Mouse (Mus musculus) stomach, postnatal 0 days (tissue): ENCODE results near the gene Plce1. TPM values are rescaled to one million over a fixed set of nuclear protein-coding genes. Genes with fewer than 3 reads are reported as not detected.

Experiments
- ATAC-seq: fragments of 200-750 bp; cut with Nextera tagmentation; 2 replicates; pipeline ENCODE4 v1.8.0; 2017; ENCODE audit not compliant: low FRiP score, low TSS enrichment
- DNase-seq: peaks from one replicate; pipeline ENCODE4 v3.0.0-alpha.2; 2016; ENCODE audit warnings: low spot score
- H3K27ac ChIP-seq: fragments of 300-500 bp; sonication (generic); replicated peaks from 2 replicates; pipeline ENCODE4 v1.5.1; 2014; ENCODE audit warnings: mild to moderate bottlenecking, control low read depth
- H3K27me3 ChIP-seq: fragments of 300-500 bp; sonication (generic); 2 replicates; pipeline ENCODE4 v1.6.1; 2014; ENCODE audit warnings: low read length; ENCODE audit not compliant: control insufficient read depth, insufficient read depth
- H3K36me3 ChIP-seq: fragments of 300-500 bp; sonication (generic); 2 replicates; pipeline ENCODE4 v1.6.1; 2014; ENCODE audit warnings: low read length, mixed read lengths; ENCODE audit not compliant: control insufficient read depth, insufficient read depth
- H3K4me1 ChIP-seq: fragments of 300-500 bp; sonication (generic); replicated peaks from 2 replicates; pipeline ENCODE4 v1.6.1; 2014; ENCODE audit warnings: antibody characterized with exemption; ENCODE audit not compliant: control insufficient read depth, insufficient read depth
- H3K4me2 ChIP-seq: fragments of 300-500 bp; sonication (generic); replicated peaks from 2 replicates; pipeline ENCODE4 v1.6.1; 2014; ENCODE audit warnings: low read depth, mild to moderate bottlenecking, control low read depth, moderate library complexity
- H3K4me3 ChIP-seq: fragments of 300-500 bp; sonication (generic); 2 replicates; pipeline ENCODE4 v1.5.1; 2014; ENCODE audit warnings: low read depth, low read length, control low read depth
- H3K9ac ChIP-seq: fragments of 300-500 bp; sonication (generic); 2 replicates; pipeline ENCODE4 v1.6.1; 2014; ENCODE audit warnings: mild to moderate bottlenecking, low read length, control low read depth, mixed read lengths
- H3K9me3 ChIP-seq: fragments of 300-500 bp; sonication (generic); 2 replicates; pipeline ENCODE4 v1.6.1; 2016; ENCODE audit warnings: low read length; ENCODE audit not compliant: control insufficient read depth
- CTCF ChIP-seq: IDR thresholded peaks from 2 replicates; pipeline ENCODE4 v1.5.1; 2016; ENCODE audit warnings: antibody characterized with exemption, low read depth, mild to moderate bottlenecking, moderate library complexity
- EP300 ChIP-seq: optimal IDR thresholded peaks from 2 replicates; pipeline ENCODE3; 2016; ENCODE audit warnings: antibody characterized with exemption
- WGBS: fragments of 180-500 bp; shearing (Covaris S2); extraction: QIAGEN DNeasy Blood & Tissue Kit; methylation state at CpG from one replicate; pipeline ENCODE4 v1.1.7; 2014; 5-methylcytosine and 5-hydroxymethylcytosine counted together
- polyA plus RNA-seq: library from polyadenylated mRNA; unstranded; fragments of >200 nt; fragmentation: Nextera tagmentation; extraction: Ambion mirVana; gene quantifications from 2 replicates; pipeline ENCODE4 v1.2.1, GENCODE M21; 2015

Gene Plce1
- polyA plus RNA-seq, 1 experiment from 2014 or later = 6.2 TPM

GRCm38 (mm10) chr19:38626246-38627015 is 145.5 kb downstream of the Plce1 start:
- no peaks in the 10 kb centered on the region for H3K9me3 ChIP-seq
- H3K27me3 ChIP-seq = no peaks in the 10 kb centered on the region
- H3K36me3 ChIP-seq = no peaks in the 10 kb centered on the region
- WGBS = 66% methylated on average over 9 of the region's 9 CpGs
- no peak overlapping the region for H3K4me3 ChIP-seq
- no peak overlapping the region for H3K27ac ChIP-seq
- DNase-seq (no peak), ATAC-seq (no peak)
- no peak overlapping the region for H3K9ac ChIP-seq
- no peaks in the 10 kb centered on the region for H3K4me1 ChIP-seq
- no peak overlapping the region for H3K4me2 ChIP-seq
- no peak for TF ChIP-seq EP300
- no peak for TF ChIP-seq CTCF

GRCm38 (mm10) chr19:38627075-38627768 is 146.3 kb downstream of the Plce1 start:
- Histone ChIP-seq H3K9ac (no peak overlapping the region), H3K27ac (no peak overlapping the region), H3K4me3 (no peak overlapping the region), H3K9me3 (no peaks in the 10 kb centered on the region), H3K4me1 (no peaks in the 10 kb centered on the region), H3K36me3 (no peaks in the 10 kb centered on the region), H3K4me2 (no peak overlapping the region), H3K27me3 (no peaks in the 10 kb centered on the region)
- TF ChIP-seq CTCF = no peak
- TF ChIP-seq EP300 = no peak
- ATAC-seq (no peak), DNase-seq (no peak)
- 63% methylated on average over 9 of the region's 9 CpGs for WGBS

GRCm38 (mm10) chr19:38632251-38632650 is 151.3 kb downstream of the Plce1 start:
- no peak overlapping the region for H3K9ac ChIP-seq
- H3K9me3 ChIP-seq = no peaks in the 10 kb centered on the region
- H3K27ac ChIP-seq = no peak overlapping the region
- H3K27me3 ChIP-seq = no peaks in the 10 kb centered on the region
- no peaks in the 10 kb centered on the region for H3K4me1 ChIP-seq
- TF ChIP-seq CTCF = no peak
- no peak for TF ChIP-seq EP300
- 50% methylated on average over 3 of the region's 3 CpGs for WGBS
- DNase-seq = no peak
- no peak for ATAC-seq
- H3K36me3 ChIP-seq = no peaks in the 10 kb centered on the region
- no peak overlapping the region for H3K4me2 ChIP-seq
- H3K4me3 ChIP-seq = no peak overlapping the region

DNA sequence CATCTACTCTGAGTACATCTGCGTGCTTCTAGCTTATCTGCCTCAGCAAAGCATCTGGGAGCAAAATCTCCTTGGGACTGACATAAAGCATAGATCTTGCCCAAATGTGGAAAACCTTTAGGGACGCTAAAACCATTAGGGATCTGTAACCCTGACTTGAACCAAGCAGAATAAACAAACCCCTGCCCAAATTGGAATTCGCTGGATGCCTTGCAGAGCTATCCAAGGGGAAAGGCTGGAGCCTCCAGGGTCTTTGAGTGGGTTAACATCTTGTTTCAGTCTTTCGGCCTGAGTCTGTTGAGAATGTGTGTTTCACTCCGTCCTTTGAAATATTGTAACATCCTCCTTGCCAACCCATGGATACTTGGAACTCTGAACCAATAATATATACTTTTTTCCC is 152.4 kb downstream of the Plce1 start:
- Histone ChIP-seq H3K36me3 (no peaks in the 10 kb centered on the region), H3K4me1 (no peaks in the 10 kb centered on the region), H3K9me3 (no peaks in the 10 kb centered on the region), H3K27me3 (no peaks in the 10 kb centered on the region), H3K4me3 (no peak overlapping the region), H3K4me2 (no peak overlapping the region), H3K27ac (no peak overlapping the region), H3K9ac (no peak overlapping the region)
- no peak for ATAC-seq
- no peak for TF ChIP-seq EP300
- no peak for TF ChIP-seq CTCF
- no peak for DNase-seq
- WGBS = 24% methylated on average over 5 of the region's 5 CpGs

DNA sequence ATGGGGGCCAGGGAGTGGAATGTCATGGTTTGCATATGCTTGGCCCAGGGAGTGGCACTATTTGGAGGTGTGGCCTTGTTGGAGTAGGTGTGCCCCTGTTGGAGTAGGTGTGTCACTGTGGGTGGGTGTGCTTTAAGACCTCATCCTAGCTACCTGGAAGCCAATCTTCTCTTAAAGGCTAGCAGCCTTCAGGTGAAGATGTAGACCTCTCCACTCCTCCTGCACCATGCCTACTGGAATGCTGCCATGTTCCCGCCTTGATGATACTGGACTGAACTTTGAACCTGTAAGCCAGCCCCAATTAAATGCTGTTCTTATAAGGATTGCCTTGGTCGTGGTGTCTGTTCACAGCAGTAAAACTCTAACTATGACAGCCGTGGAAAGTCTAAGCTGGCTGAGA is 158.1 kb downstream of the Plce1 start:
- Histone ChIP-seq H3K9me3 (no peaks in the 10 kb centered on the region), H3K27ac (no peak overlapping the region), H3K27me3 (no peaks in the 10 kb centered on the region), H3K36me3 (no peaks in the 10 kb centered on the region), H3K9ac (no peak overlapping the region), H3K4me1 (no peaks in the 10 kb centered on the region), H3K4me2 (no peak overlapping the region), H3K4me3 (no peak overlapping the region)
- ATAC-seq (peak; percentile 92), DNase-seq (peak; percentile 51)
- TF ChIP-seq CTCF (no peak), EP300 (no peak)
- 82% methylated on average over 3 of the region's 3 CpGs for WGBS

DNA sequence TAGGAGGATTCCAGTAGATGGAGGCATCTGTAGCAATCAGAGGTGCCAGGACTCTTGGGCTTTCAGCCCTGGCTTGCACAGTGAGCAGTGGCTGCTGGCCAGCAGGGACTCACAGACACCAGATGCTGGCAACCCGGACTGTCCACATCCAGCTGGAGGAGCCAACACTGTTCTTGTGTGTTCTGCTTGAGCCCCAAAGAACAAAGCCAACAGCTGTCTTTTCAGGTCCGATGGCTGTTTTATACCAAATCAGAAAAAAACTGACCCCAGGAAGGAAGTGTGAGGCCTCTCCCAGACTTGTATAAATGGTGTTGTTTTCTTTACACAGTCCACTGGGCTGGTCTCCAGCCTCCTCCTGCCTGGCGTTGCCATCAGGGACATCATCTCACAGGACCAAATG is 158.9 kb downstream of the Plce1 start:
- Histone ChIP-seq H3K4me2 (no peak overlapping the region), H3K4me1 (no peaks in the 10 kb centered on the region), H3K4me3 (no peak overlapping the region), H3K27ac (no peak overlapping the region), H3K36me3 (no peaks in the 10 kb centered on the region), H3K27me3 (no peaks in the 10 kb centered on the region), H3K9ac (no peak overlapping the region), H3K9me3 (no peaks in the 10 kb centered on the region)
- no peak for DNase-seq
- peak; percentile 20; the same call in 1 of the 2 replicates for ATAC-seq
- 38% methylated on average over 3 of the region's 3 CpGs for WGBS
- TF ChIP-seq CTCF (no peak), EP300 (no peak)
